ENCODE assay signal across 10 mouse cellular contexts in the genomic region with DNA sequence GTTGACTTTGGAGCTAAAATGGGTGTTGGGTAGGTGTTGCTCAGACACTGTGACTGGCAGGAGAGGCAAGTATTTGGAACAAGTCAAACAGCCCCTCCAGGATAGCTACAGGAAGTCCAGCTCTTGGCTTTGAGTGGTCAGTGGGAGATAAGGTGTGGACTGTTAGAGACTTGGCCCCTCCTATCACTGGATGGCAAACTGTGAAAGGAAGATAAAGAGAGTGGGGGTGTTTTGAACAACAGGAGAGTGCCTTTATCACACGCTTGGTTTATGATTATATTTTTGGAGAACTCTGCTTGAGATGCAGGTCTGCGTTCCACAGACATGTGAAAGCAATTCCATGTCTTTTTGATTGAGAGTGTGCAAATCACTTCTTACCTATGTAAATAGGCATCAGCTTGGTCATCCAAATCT.
DNase-seq lines count a peak whose midpoint lies in the region; ATAC-seq lines count a peak whose summit lies in the region.
"Had no signal": no experiment of that assay in that cellular context is flagged by ENCODE, and none has a peak within 500 bp of the region (broad histone marks: within the 10 kb centered on the region; RNA-seq: fewer than 3 reads in every experiment).

No protein-coding gene starts in this region.

- no peak overlapping the region for H3K4me3 ChIP-seq in heart, embryonic 12.5 days
- H3K4me3 ChIP-seq in intestine, embryonic 16.5 days (ENCODE audit: low read length), result no peak overlapping the region
- no peak overlapping the region for H3K4me3 ChIP-seq in kidney, embryonic 14.5 days (ENCODE audit: low read length)
- H3K4me3 ChIP-seq: forebrain, embryonic 15.5 days; kidney, embryonic 15.5 days had no signal

- peaks cover 83% of the 10 kb centered on the region for H3K4me1 ChIP-seq in heart, embryonic 12.5 days (replicated peaks)
- H3K4me1 ChIP-seq in intestine, embryonic 16.5 days (ENCODE audit: control insufficient read depth, insufficient read depth, low read length), result peaks cover 69% of the 10 kb centered on the region
- H3K4me1 ChIP-seq in kidney, embryonic 14.5 days (ENCODE audit: control insufficient read depth, insufficient read depth, low read length), result peaks cover 38% of the 10 kb centered on the region
- H3K4me1 ChIP-seq: forebrain, embryonic 15.5 days had no signal

- H3K27ac ChIP-seq in heart, embryonic 12.5 days (ENCODE audit: poor library complexity, severe bottlenecking), result peak overlapping the region; percentile 65
- H3K27ac ChIP-seq in intestine, embryonic 16.5 days (ENCODE audit: low read length), result peak overlapping the region; percentile 79
- no peak overlapping the region for H3K27ac ChIP-seq in kidney, embryonic 14.5 days (ENCODE audit: low read depth, low read length)
- H3K27ac ChIP-seq: forebrain, embryonic 15.5 days had no signal

- ATAC-seq in heart, embryonic 12.5 days (ENCODE audit: insufficient number of reproducible peaks, low FRiP score), result peak; percentile 88
- peak; percentile 24; the same call in 1 of the 2 replicates for ATAC-seq in intestine, embryonic 16.5 days
- ATAC-seq in kidney, embryonic 14.5 days (ENCODE audit: low FRiP score, low TSS enrichment), result no peak
- ATAC-seq: forebrain, embryonic 15.5 days had no signal

- no peak overlapping the region for H3K9ac ChIP-seq in heart, embryonic 12.5 days
- H3K9ac ChIP-seq in intestine, embryonic 16.5 days (ENCODE audit: low read depth, low read length), result no peak overlapping the region
- H3K9ac ChIP-seq in kidney, embryonic 14.5 days (ENCODE audit: low read depth, low read length), result no peak overlapping the region
- H3K9ac ChIP-seq: forebrain, embryonic 15.5 days; kidney, embryonic 15.5 days had no signal

- DNase-seq in heart, postnatal 14 days, result no peak
- peak; percentile 75 for DNase-seq in MEL-GATA-1-ER (ENCODE audit: extremely low read depth, low read depth)
- peak; percentile 71 for DNase-seq in lung, postnatal 36 days
- DNase-seq in cerebellum, postnatal 14 days, result no peak
- DNase-seq in layer of hippocampus, postnatal 36 days, result no peak

- no peaks in the 10 kb centered on the region for H3K9me3 ChIP-seq in heart, embryonic 12.5 days (replicated peaks)
- H3K9me3 ChIP-seq in intestine, embryonic 16.5 days (ENCODE audit: control insufficient read depth, low read length), result no peaks in the 10 kb centered on the region
- H3K9me3 ChIP-seq in kidney, embryonic 14.5 days (ENCODE audit: control insufficient read depth, low read length), result no peaks in the 10 kb centered on the region
- H3K9me3 ChIP-seq: forebrain, embryonic 15.5 days; kidney, embryonic 15.5 days had no signal

- H3K36me3 ChIP-seq in heart, embryonic 12.5 days, result no peaks in the 10 kb centered on the region
- H3K36me3 ChIP-seq in intestine, embryonic 16.5 days (ENCODE audit: control insufficient read depth, insufficient read depth, low read length), result no peaks in the 10 kb centered on the region
- H3K36me3 ChIP-seq in kidney, embryonic 14.5 days (ENCODE audit: control insufficient read depth, insufficient read depth, low read length), result no peaks in the 10 kb centered on the region
- H3K36me3 ChIP-seq: forebrain, embryonic 15.5 days; kidney, embryonic 15.5 days had no signal

- intact Hi-C loops in heart, postnatal 14 days (cut with DNase I), result no loop called here

- no peaks in the 10 kb centered on the region for H3K27me3 ChIP-seq in heart, embryonic 12.5 days (replicated peaks)
- no peaks in the 10 kb centered on the region for H3K27me3 ChIP-seq in intestine, embryonic 16.5 days (replicated peaks; ENCODE audit: control insufficient read depth, insufficient read depth, low read length)
- H3K27me3 ChIP-seq in kidney, embryonic 14.5 days (ENCODE audit: control insufficient read depth, insufficient read depth, low read length), result no peaks in the 10 kb centered on the region
- H3K27me3 ChIP-seq: forebrain, embryonic 15.5 days; kidney, embryonic 15.5 days had no signal

- H3K4me2 ChIP-seq in heart, embryonic 12.5 days, result peak overlapping the region; percentile 37
- no peak overlapping the region for H3K4me2 ChIP-seq in intestine, embryonic 16.5 days (ENCODE audit: low read depth, low read length)
- no peak overlapping the region for H3K4me2 ChIP-seq in kidney, embryonic 14.5 days (replicated peaks; ENCODE audit: low read depth, low read length)
- H3K4me2 ChIP-seq: forebrain, embryonic 15.5 days; kidney, embryonic 15.5 days had no signal

- WGBS in heart, embryonic 12.5 days, result 6% methylated on average over 2 of the region's 2 CpGs
- 58% methylated on average over 2 of the region's 2 CpGs for WGBS in intestine, embryonic 16.5 days
- 91% methylated on average over 2 of the region's 2 CpGs for WGBS in kidney, embryonic 14.5 days

Comparison
In these comparisons a context has a peak if more than half of its experiments do, and no peak if none do; other contexts are left out.
1. DNase-seq: peak in MEL-GATA-1-ER (single experiment) and lung, postnatal 36 days (single experiment); none in heart, postnatal 14 days (0 of 2), cerebellum, postnatal 14 days (0 of 2) and layer of hippocampus, postnatal 36 days (0 of 2).